Mouse (Mus musculus) heart, adult 18-20 months (tissue): Measurements from ENCODE around the gene Exosc5. TPM values are rescaled to one million over a fixed set of nuclear protein-coding genes. Genes with fewer than 3 reads are reported as not detected.

Source experiments
- DNase-seq, 2 experiments: peaks; one replicate each; pipeline ENCODE4 v3.0.0; 2021 to 2022; ENCODE audit warnings: mixed read lengths in 1 of 2
- total RNA-seq, 2 experiments: library from RNA; stranded (reverse); gene quantifications; 2 replicates each; pipeline ENCODE4 v1.2.3; 2021

Exosc5 gene
- total RNA-seq, 2 experiments from 2014 or later, result 17.2 to 17.5 TPM

- peak; percentile 72 to 79 for DNase-seq
Observed at GRCm38 (mm10) chr7:25705801-25706251, 46.9 kb downstream of the Exosc5 start.

GRCm38 (mm10) chr7:25706578-25707170 is 47.7 kb downstream of the Exosc5 start:
- peak in 1 of 2 experiments; percentile 70 for DNase-seq

- peak; percentile 71 to 89 for DNase-seq
Observed at GRCm38 (mm10) chr7:25707581-25708292, 48.8 kb downstream of the Exosc5 start.

- peak; percentile 61 to 69 for DNase-seq
Observed at GRCm38 (mm10) chr7:25709961-25710360, 51.0 kb downstream of the Exosc5 start.

- DNase-seq, result peak; percentile 28 to 44
Observed at GRCm38 (mm10) chr7:25710519-25711130, 51.7 kb downstream of the Exosc5 start.

GRCm38 (mm10) chr7:25711165-25711564 is 52.2 kb downstream of the Exosc5 start:
- DNase-seq, result no peak

GRCm38 (mm10) chr7:25711731-25712197 is 52.8 kb downstream of the Exosc5 start:
- DNase-seq, result peak; percentile 71 to 86

- no peak for DNase-seq
Observed at GRCm38 (mm10) chr7:25712801-25713200, 53.8 kb downstream of the Exosc5 start.

- no peak for DNase-seq
Observed at GRCm38 (mm10) chr7:25714581-25714980, 55.6 kb downstream of the Exosc5 start.

- no peak for DNase-seq
Observed at GRCm38 (mm10) chr7:25715731-25716271, 56.8 kb downstream of the Exosc5 start.

- DNase-seq, result no peak
Observed at GRCm38 (mm10) chr7:25717478-25717877, 58.5 kb downstream of the Exosc5 start.

GRCm38 (mm10) chr7:25718788-25719417 is 59.9 kb downstream of the Exosc5 start, which contains the start of gene Ccdc97:
Gene Ccdc97 (minus strand): TSS chr7:25719088.
- peak; percentile 96 for DNase-seq

GRCm38 (mm10) chr7:25719761-25720610 is 61.0 kb downstream of the Exosc5 start:
- peak; percentile 70 to 91 for DNase-seq

- DNase-seq, result no peak
Observed at GRCm38 (mm10) chr7:25720760-25721159, 61.8 kb downstream of the Exosc5 start.

Other genes starting within 250 kb of the Exosc5 start
- 1 to 10 TPM in 1 of 2 experiments, not detected in 1; 1.1 TPM for gene Cxcl17, start 246.3 kb upstream of the Exosc5 start, total RNA-seq
- gene Ceacam1, start 181.6 kb upstream of the Exosc5 start, total RNA-seq, result 10 to 100 TPM; 10.3 to 11.7 TPM
- gene Ceacam2, start 119.3 kb upstream of the Exosc5 start, total RNA-seq, result 1 to 10 TPM; 2.2 to 2.3 TPM
- under 1 TPM in 1 of 2 experiments, not detected in 1; 0.50 TPM for gene Erich4, start 43.3 kb upstream of the Exosc5 start, total RNA-seq
- 10 to 100 TPM; 56.2 to 58.8 TPM for gene Dmac2, start 39.8 kb upstream of the Exosc5 start, total RNA-seq
- gene B3gnt8, start 32.5 kb upstream of the Exosc5 start, total RNA-seq, result 1 to 10 TPM; 3.4 to 4.4 TPM
- 100 to 1,000 TPM; 285 to 287 TPM for gene Bckdha, start 183 bp upstream of the Exosc5 start, total RNA-seq
- gene Tmem91, start 16.0 kb downstream of the Exosc5 start, total RNA-seq, result under 1 TPM in 1 of 2 experiments, not detected in 1; 0.22 TPM
- 10 to 100 TPM; 10.2 TPM for gene B9d2, start 21.6 kb downstream of the Exosc5 start, total RNA-seq
- 10 to 100 TPM; 21.8 to 23.6 TPM for gene Tgfb1, start 27.8 kb downstream of the Exosc5 start, total RNA-seq
- 10 to 100 TPM; 55.0 to 56.6 TPM for gene Ccdc97, start 59.9 kb downstream of the Exosc5 start, total RNA-seq
- 10 to 100 TPM; 70.7 to 71.3 TPM for gene Hnrnpul1, start 95.6 kb downstream of the Exosc5 start, total RNA-seq
- gene Axl, start 129.5 kb downstream of the Exosc5 start, total RNA-seq, result 10 to 100 TPM; 52.0 to 57.2 TPM
- 1 to 10 TPM; 3.4 to 8.6 TPM for gene Cyp2s1, start 157.7 kb downstream of the Exosc5 start, total RNA-seq
- 1 to 10 TPM; 1.9 to 7.9 TPM for gene Cyp2b10, start 238.5 kb downstream of the Exosc5 start, total RNA-seq